Mouse (Mus musculus) CH12.LX (cell line): ENCODE results near the gene Kalrn. TPM values are rescaled to one million over a fixed set of nuclear protein-coding genes. Genes with fewer than 3 reads are reported as not detected.

ENCODE experiments used
- DNase-seq: peaks from one replicate; pipeline ENCODE4 v3.0.0-alpha.2; 2013; ENCODE audit errors: extremely low read depth
- H3K27ac ChIP-seq: 2 replicates; pipeline ENCODE4 v1.5.1; 2012; ENCODE audit warnings: low read depth, mild to moderate bottlenecking, control low read depth, moderate library complexity; ENCODE audit not compliant: insufficient read depth
- H3K27me3 ChIP-seq: replicated peaks from 2 replicates; pipeline ENCODE3; 2012; ENCODE audit warnings: inconsistent platforms
- H3K36me3 ChIP-seq, 2 experiments: replicated peaks in 1 of 2; 2 replicates each; pipeline versions ENCODE3 to v1.6.1; 2012; ENCODE audit warnings: inconsistent platforms in 1 of 2, low read length in 1 of 2, mild to moderate bottlenecking in 1 of 2, mixed read lengths in 1 of 2, moderate library complexity in 1 of 2; ENCODE audit not compliant: control insufficient read depth in 1 of 2, insufficient read depth in 1 of 2
- H3K4me1 ChIP-seq, 2 experiments: 2 replicates each; pipeline ENCODE4 v1.6.1; 2012; ENCODE audit warnings: inconsistent platforms in 1 of 2, moderate library complexity in 1 of 2; ENCODE audit not compliant: insufficient read depth in 2 of 2, control insufficient read depth in 1 of 2
- H3K4me2 ChIP-seq: 2 replicates; pipeline ENCODE4 v1.6.1; 2012; ENCODE audit warnings: low read depth, mild to moderate bottlenecking, control low read depth; ENCODE audit not compliant: poor library complexity, insufficient read depth, severe bottlenecking
- H3K4me3 ChIP-seq, 3 experiments: fragments of 150-350 bp in 1 of 3; sonication (generic) in 1 of 3; replicated peaks in 1 of 3; 2 replicates each; pipeline versions ENCODE3 to v1.5.1; 2011 to 2012; ENCODE audit warnings: low read depth in 2 of 3, low read length in 2 of 3, mild to moderate bottlenecking in 2 of 3, moderate library complexity in 2 of 3, control low read depth in 1 of 3, improper control_type of control experiment in 1 of 3, inconsistent platforms in 1 of 3, mixed read lengths in 1 of 3; ENCODE audit not compliant: poor library complexity in 1 of 3
- H3K79me2 ChIP-seq: replicated peaks from 2 replicates; pipeline ENCODE4 v1.6.1; 2012; ENCODE audit warnings: mild to moderate bottlenecking, moderate library complexity; ENCODE audit not compliant: control insufficient read depth, poor library complexity, insufficient read depth, severe bottlenecking; ENCODE audit errors: extremely low read depth
- H3K9ac ChIP-seq: 2 replicates; pipeline ENCODE4 v1.6.1; 2012; ENCODE audit warnings: low read depth, mild to moderate bottlenecking, control low read depth, moderate library complexity; ENCODE audit not compliant: insufficient read depth
- H3K9me3 ChIP-seq: replicated peaks from 2 replicates; pipeline ENCODE3; 2012; ENCODE audit warnings: low read length, inconsistent platforms, mixed read lengths
- BHLHE40 ChIP-seq: IDR thresholded peaks from 2 replicates; pipeline ENCODE4 v1.6.1; 2011; ENCODE audit warnings: mild to moderate bottlenecking, low read depth, low read length, improper control_type of control experiment
- CHD1 ChIP-seq: IDR thresholded peaks from 2 replicates; pipeline ENCODE4 v1.6.1; 2012; ENCODE audit warnings: low read depth, low read length, improper control_type of control experiment, inconsistent platforms
- CHD2 ChIP-seq: IDR thresholded peaks from 2 replicates; pipeline ENCODE4 v1.6.1; 2011; ENCODE audit warnings: low read length, improper control_type of control experiment
- CTCF ChIP-seq, 2 experiments: IDR thresholded peaks in 1 of 2; conservative IDR thresholded peaks in 1 of 2; 2 replicates each; pipeline ENCODE4 v1.5.1; 2011 to 2012; ENCODE audit warnings: low read depth in 2 of 2, low read length in 2 of 2, improper control_type of control experiment in 1 of 2, inconsistent platforms in 1 of 2, mild to moderate bottlenecking in 1 of 2, moderate library complexity in 1 of 2
- E2F4 ChIP-seq: IDR thresholded peaks from 2 replicates; pipeline ENCODE4 v1.6.1; 2011; ENCODE audit warnings: low read depth, low read length, improper control_type of control experiment; ENCODE audit not compliant: insufficient replicate concordance
- EP300 ChIP-seq: IDR thresholded peaks from 2 replicates; pipeline ENCODE4 v1.6.1; 2011; ENCODE audit warnings: low read length, improper control_type of control experiment
- GABPA ChIP-seq: IDR thresholded peaks from 2 replicates; pipeline ENCODE4 v1.6.1; 2012; ENCODE audit warnings: low read depth, low read length, improper control_type of control experiment, inconsistent platforms; ENCODE audit not compliant: insufficient replicate concordance
- HCFC1 ChIP-seq: IDR thresholded peaks from 2 replicates; pipeline ENCODE4 v1.6.1; 2012; ENCODE audit warnings: low read depth, mild to moderate bottlenecking, inconsistent platforms, low read length, improper control_type of control experiment
- IRF4 ChIP-seq: IDR thresholded peaks from 2 replicates; pipeline ENCODE4 v1.6.1; 2014; ENCODE audit warnings: low read depth, mild to moderate bottlenecking, inconsistent platforms, low read length, improper control_type of control experiment
- JUN ChIP-seq: IDR thresholded peaks from 2 replicates; pipeline ENCODE4 v1.6.1; 2011; ENCODE audit warnings: low read depth, mild to moderate bottlenecking, low read length, improper control_type of control experiment, moderate library complexity; ENCODE audit not compliant: insufficient read depth
- JUND ChIP-seq: conservative IDR thresholded peaks from 2 replicates; pipeline ENCODE4 v1.6.1; 2011; ENCODE audit warnings: low read depth, low read length, improper control_type of control experiment
- MAFK ChIP-seq: IDR thresholded peaks from 2 replicates; pipeline ENCODE4 v1.6.1; 2011; ENCODE audit warnings: low read length, improper control_type of control experiment; ENCODE audit not compliant: insufficient replicate concordance
- MAX ChIP-seq: IDR thresholded peaks from 2 replicates; pipeline ENCODE4 v1.6.1; 2011; ENCODE audit warnings: low read length, improper control_type of control experiment
- MAZ ChIP-seq: IDR thresholded peaks from 2 replicates; pipeline ENCODE4 v1.6.1; 2012; ENCODE audit warnings: low read depth, mild to moderate bottlenecking, inconsistent platforms, low read length, improper control_type of control experiment, moderate library complexity
- NELFE ChIP-seq: IDR thresholded peaks from 2 replicates; pipeline ENCODE4 v1.6.1; 2011; ENCODE audit warnings: low read depth, low read length, improper control_type of control experiment
- NRF1 ChIP-seq: IDR thresholded peaks from 2 replicates; pipeline ENCODE4 v1.6.1; 2014; ENCODE audit warnings: low read depth, mild to moderate bottlenecking, inconsistent platforms, low read length, improper control_type of control experiment, moderate library complexity
- PAX5 ChIP-seq: IDR thresholded peaks from 2 replicates; pipeline ENCODE4 v1.6.1; 2012; ENCODE audit warnings: low read length, inconsistent platforms, mixed read lengths
- POLR2AphosphoS2 ChIP-seq: IDR thresholded peaks from 2 replicates; pipeline ENCODE4 v1.6.1; 2011; ENCODE audit warnings: low read depth, low read length, improper control_type of control experiment
- RAD21 ChIP-seq: IDR thresholded peaks from 2 replicates; pipeline ENCODE4 v1.6.1; 2011; ENCODE audit warnings: low read depth, mild to moderate bottlenecking, low read length, improper control_type of control experiment, moderate library complexity
- RCOR1 ChIP-seq: conservative IDR thresholded peaks from 2 replicates; pipeline ENCODE4 v1.6.1; 2012; ENCODE audit warnings: low read depth, mild to moderate bottlenecking, inconsistent platforms, low read length, improper control_type of control experiment
- SMC3 ChIP-seq: IDR thresholded peaks from 2 replicates; pipeline ENCODE4 v1.6.1; 2011; ENCODE audit warnings: low read depth, low read length, improper control_type of control experiment
- TCF12 ChIP-seq: IDR thresholded peaks from 2 replicates; pipeline ENCODE4 v1.6.1; 2014; ENCODE audit warnings: low read depth, mild to moderate bottlenecking, inconsistent platforms, low read length, improper control_type of control experiment
- USF1 ChIP-seq: IDR thresholded peaks from 2 replicates; pipeline ENCODE4 v1.6.1; 2014; ENCODE audit warnings: low read depth, mild to moderate bottlenecking, inconsistent platforms, low read length, improper control_type of control experiment
- USF2 ChIP-seq: conservative IDR thresholded peaks from 2 replicates; pipeline ENCODE4 v1.6.1; 2011; ENCODE audit warnings: low read depth, low read length, improper control_type of control experiment
- ZKSCAN1 ChIP-seq: IDR thresholded peaks from 2 replicates; pipeline ENCODE4 v1.6.1; 2012; ENCODE audit warnings: low read depth, inconsistent platforms, low read length, improper control_type of control experiment, borderline replicate concordance
- ZMIZ1 ChIP-seq: IDR thresholded peaks from 2 replicates; pipeline ENCODE4 v1.6.1; 2012; ENCODE audit warnings: low read depth, mild to moderate bottlenecking, inconsistent platforms, low read length, improper control_type of control experiment
- ZNF384 ChIP-seq: IDR thresholded peaks from 2 replicates; pipeline ENCODE4 v1.6.1; 2012; ENCODE audit warnings: low read depth, low read length, improper control_type of control experiment, inconsistent platforms
- dilution Hi-C: fragments of 300-500 bp; cut with MboI; formaldehyde crosslinking; loops from 2 replicates; pipeline ENCODE4 v1.14.3; 2020; ENCODE audit warnings: low sequenced_read_pairs; ENCODE audit not compliant: extremely low pct_unique_long_range_greater_than_20kb, extremely low pct_ligation_motif_present
- in situ Hi-C: fragments of 300-500 bp; cut with MboI; formaldehyde crosslinking; loops from 3 replicates; pipeline ENCODE4 v1.14.3; 2019; ENCODE audit warnings: low sequenced_read_pairs, low pct_ligation_motif_present, low pct_unique_long_range_greater_than_20kb, mixed read lengths
- polyA plus RNA-seq: library from polyadenylated mRNA; unstranded; fragments of >175 nt; gene quantifications from 2 replicates; pipeline ENCODE4 v1.2.1, GENCODE M21; 2012; ENCODE audit warnings: low read depth; ENCODE audit not compliant: insufficient read length
- total RNA-seq, 2 experiments: library from RNA; depleted of rRNA; stranded (reverse); fragments of 300-350 nt in 1 of 2; fragments of >200 nt in 1 of 2; gene quantifications; 2 replicates each; pipeline ENCODE4 v1.2.3; 2012 to 2014

The Kalrn gene
- total and polyA plus RNA-seq, 3 experiments = 0.08 to 0.09 TPM; not detected in 1

- no peaks in the 10 kb centered on the region for H3K36me3 ChIP-seq
- H3K27ac ChIP-seq = no peak overlapping the region
- H3K9me3 ChIP-seq = no peaks in the 10 kb centered on the region
- dilution Hi-C loops = no loop called here
- TF ChIP-seq TCF12 = no peak
- TF ChIP-seq USF1 = no peak
- TF ChIP-seq IRF4 = no peak
- TF ChIP-seq SMC3 = no peak
- TF ChIP-seq ZKSCAN1 = no peak
- TF ChIP-seq PAX5 = no peak
- TF ChIP-seq RAD21 = no peak
- no peak for TF ChIP-seq JUN
- no peak for TF ChIP-seq USF2
- no peak for TF ChIP-seq MAFK
- TF ChIP-seq CHD2 = no peak
- no peak for TF ChIP-seq HCFC1
- TF ChIP-seq CTCF (conservative IDR thresholded peaks at IDR 0.05 in 1 of 2, IDR thresholded peaks at IDR 0.05 in 1 of 2; ENCODE audit: low read depth in 2 of 2, low read length in 2 of 2) = no peak
- no peak for TF ChIP-seq EP300
- no peak for TF ChIP-seq MAZ
- TF ChIP-seq E2F4 = no peak
- TF ChIP-seq MAX = no peak
- no peak overlapping the region for H3K9ac ChIP-seq
- in situ Hi-C loops = no loop called here
- no peak for DNase-seq
- H3K4me1 ChIP-seq = no peaks in the 10 kb centered on the region
- H3K79me2 ChIP-seq = no peaks in the 10 kb centered on the region
- no peak overlapping the region for H3K4me2 ChIP-seq
- H3K27me3 ChIP-seq = peaks cover 86% of the 10 kb centered on the region
- no peak overlapping the region for H3K4me3 ChIP-seq
Observed at GRCm38 (mm10) chr16:34299226-34299625, 274.1 kb downstream of the Kalrn start.

- dilution Hi-C loops = no loop called here
- in situ Hi-C loops = no loop called here
- no peak for DNase-seq
- H3K79me2 ChIP-seq = no peaks in the 10 kb centered on the region
- no peak for TF ChIP-seq MAFK
- TF ChIP-seq TCF12 = no peak
- TF ChIP-seq USF1 = no peak
- TF ChIP-seq ZNF384 = no peak
- no peak for TF ChIP-seq NRF1
- TF ChIP-seq JUN = no peak
- no peak for TF ChIP-seq CHD1
- TF ChIP-seq BHLHE40 = no peak
- TF ChIP-seq ZKSCAN1 = no peak
- no peak for TF ChIP-seq NELFE
- TF ChIP-seq GABPA = no peak
- TF ChIP-seq ZMIZ1 = no peak
- TF ChIP-seq PAX5 = no peak
- TF ChIP-seq CHD2 = no peak
- TF ChIP-seq CTCF (conservative IDR thresholded peaks at IDR 0.05 in 1 of 2, IDR thresholded peaks at IDR 0.05 in 1 of 2; ENCODE audit: low read depth in 2 of 2, low read length in 2 of 2) = no peak
- no peak for TF ChIP-seq EP300
- no peak for TF ChIP-seq POLR2AphosphoS2
- no peak for TF ChIP-seq JUND
- no peak for TF ChIP-seq RCOR1
- H3K9ac ChIP-seq = no peak overlapping the region
- H3K4me1 ChIP-seq = no peaks in the 10 kb centered on the region
- H3K27ac ChIP-seq = no peak overlapping the region
- no peaks in the 10 kb centered on the region for H3K36me3 ChIP-seq
- H3K27me3 ChIP-seq = peaks cover 88% of the 10 kb centered on the region
- H3K9me3 ChIP-seq = no peaks in the 10 kb centered on the region
- H3K4me3 ChIP-seq = no peak overlapping the region
- no peak overlapping the region for H3K4me2 ChIP-seq
Observed at GRCm38 (mm10) chr16:34297911-34298682, 275.2 kb downstream of the Kalrn start.
